Mouse (Mus musculus) megakaryocyte-erythroid progenitor cell, adult 5-6 weeks (primary cell): ENCODE measurements around the gene Znrf2. TPM values are rescaled to one million over a fixed set of nuclear protein-coding genes. Genes with fewer than 3 reads are reported as not detected.
"Not testable (repeated sequence)": the region's sequence is repeated elsewhere in the genome, so short reads cannot be mapped to it uniquely, and the experiment has no call there.

Experiments used
- ATAC-seq: replicated peaks from 2 replicates; pipeline ENCODE4 v1.8.0; 2016; ENCODE audit warnings: mild to moderate bottlenecking, inconsistent platforms; ENCODE audit not compliant: severe bottlenecking, poor library complexity, low FRiP score, low TSS enrichment
- total RNA-seq, 2 experiments: library from RNA; stranded (forward) in 1 of 2; stranded (reverse) in 1 of 2; fragments of 200-1000, 215-1000 nt in 1 of 2; fragments of >200 nt in 1 of 2; fragmentation: Nextera tagmentation in 1 of 2; gene quantifications; 2 replicates each; pipeline ENCODE4 v1.2.3; 2014 to 2017

Gene Znrf2
- total RNA-seq, 2 experiments from 2014 or later: 16.1 to 27.2 TPM

DNA sequence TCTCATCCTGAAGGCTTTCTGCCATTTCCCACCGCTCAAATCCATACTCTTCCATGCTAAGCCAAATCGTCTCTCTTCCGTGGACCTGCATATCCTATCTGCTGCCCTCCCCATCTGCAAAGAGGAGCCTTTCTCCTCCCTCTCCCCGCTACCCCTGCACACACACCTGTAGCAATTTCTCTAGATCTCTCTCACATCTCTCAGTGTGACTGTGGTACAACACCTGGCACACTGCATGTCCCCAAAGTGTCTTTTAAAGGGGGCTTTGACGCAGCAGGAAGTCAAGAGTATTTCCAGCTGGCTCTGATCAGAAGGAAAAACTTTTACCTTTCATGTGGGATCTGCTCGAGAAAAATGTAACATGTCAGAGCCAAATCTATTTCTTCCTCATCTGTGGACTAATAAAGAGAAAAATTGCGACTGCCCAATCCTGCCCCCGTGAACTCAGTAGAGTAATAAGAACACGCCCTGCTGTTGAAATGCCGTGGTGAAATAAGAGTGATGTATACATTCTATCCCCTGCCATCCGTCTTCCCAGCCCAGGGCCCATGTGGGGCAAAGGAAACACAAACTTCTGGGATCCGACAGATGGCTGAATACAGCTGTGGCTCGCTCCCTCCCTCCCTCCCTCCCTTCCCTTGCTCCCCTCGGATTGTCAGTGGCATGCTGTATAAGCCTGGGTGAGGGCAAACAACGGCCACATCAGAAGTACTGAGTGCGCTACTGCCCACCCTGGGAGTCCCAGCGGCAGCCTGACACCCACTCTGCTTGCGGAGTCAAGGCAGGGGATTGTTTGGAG is 12.5 kb upstream of the Znrf2 start:
- ATAC-seq: no peak

DNA sequence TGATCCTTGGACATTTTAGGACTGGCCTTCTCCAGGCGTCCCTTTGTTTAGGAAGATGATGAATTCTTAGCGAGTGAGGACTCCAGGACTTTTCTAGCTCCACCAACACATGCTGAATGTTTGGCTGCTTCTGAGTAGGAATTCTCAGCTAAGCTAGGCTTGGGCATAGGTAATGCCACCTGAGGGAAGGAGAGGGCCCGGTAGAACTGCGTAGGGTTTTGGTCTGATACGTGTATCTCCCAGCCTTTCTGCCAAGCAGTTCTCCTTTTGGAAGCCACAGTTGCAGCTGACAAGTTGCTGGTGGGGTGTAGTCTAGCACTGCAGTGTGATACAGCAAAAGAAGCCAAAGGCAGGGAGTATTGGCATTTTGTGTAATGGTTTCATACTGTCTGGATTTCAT is 10.9 kb upstream of the Znrf2 start:
- ATAC-seq: no peak

GRCm38 (mm10) chr6:54809531-54810313 is 7.0 kb upstream of the Znrf2 start:
- ATAC-seq: peak; percentile 74

- ATAC-seq: no peak
These were observed 6.4 kb upstream of the Znrf2 start for GRCm38 (mm10) chr6:54810314-54810646.

- ATAC-seq: no peak
These were observed 5.0 kb upstream of the Znrf2 start for GRCm38 (mm10) chr6:54811546-54812250.

DNA sequence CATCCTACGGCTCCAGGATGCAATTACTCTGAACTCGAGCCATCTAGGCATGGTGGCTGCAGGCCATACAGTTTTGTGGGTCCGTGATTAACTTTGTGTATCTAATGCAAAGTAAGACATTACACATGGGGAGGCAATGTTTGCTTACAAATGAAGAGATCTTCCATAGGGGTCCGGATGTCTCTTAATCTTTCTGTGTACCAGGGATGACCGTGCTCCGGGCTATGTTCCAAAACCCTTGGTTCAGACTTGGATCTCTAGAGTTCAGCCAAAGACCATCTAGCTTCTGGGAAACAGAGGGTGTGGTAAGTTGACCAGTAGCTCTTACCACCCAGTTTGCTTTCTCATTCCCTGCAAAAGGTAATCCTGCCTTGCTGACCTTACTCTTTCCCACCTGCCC is 4.4 kb upstream of the Znrf2 start:
- no peak for ATAC-seq

DNA sequence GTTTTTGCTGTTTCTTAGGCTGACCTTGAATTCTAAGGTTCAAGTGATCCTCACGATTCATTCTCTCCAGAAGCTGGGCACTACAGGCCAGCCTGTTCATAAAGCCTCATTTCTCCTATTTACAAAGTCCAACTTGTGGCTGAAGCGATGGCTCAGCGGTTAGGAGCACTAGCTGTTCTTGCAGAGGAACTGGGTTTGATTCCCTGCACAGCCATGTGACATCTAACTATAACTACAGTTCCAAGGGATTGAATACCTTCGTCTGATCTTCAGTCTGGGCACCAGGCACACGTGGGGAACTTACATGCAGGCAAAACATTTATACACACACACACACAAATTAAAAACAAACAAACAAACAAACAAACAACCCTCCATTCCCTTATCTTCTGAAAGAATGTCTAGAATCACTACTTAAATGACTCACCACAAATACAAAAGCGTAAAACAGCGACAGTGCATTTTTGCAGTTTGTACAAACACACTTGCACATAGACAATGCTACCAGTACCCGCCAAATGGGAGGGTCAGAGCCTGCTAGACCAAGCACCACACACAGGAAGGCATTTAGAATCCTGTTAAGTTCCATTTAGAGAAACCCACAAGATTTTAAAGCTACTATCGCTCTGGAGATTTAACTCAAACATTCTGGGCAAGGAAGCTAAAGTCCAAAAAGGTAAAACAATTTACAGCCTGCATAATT is 1.1 kb upstream of the Znrf2 start:
- ATAC-seq: no peak

DNA sequence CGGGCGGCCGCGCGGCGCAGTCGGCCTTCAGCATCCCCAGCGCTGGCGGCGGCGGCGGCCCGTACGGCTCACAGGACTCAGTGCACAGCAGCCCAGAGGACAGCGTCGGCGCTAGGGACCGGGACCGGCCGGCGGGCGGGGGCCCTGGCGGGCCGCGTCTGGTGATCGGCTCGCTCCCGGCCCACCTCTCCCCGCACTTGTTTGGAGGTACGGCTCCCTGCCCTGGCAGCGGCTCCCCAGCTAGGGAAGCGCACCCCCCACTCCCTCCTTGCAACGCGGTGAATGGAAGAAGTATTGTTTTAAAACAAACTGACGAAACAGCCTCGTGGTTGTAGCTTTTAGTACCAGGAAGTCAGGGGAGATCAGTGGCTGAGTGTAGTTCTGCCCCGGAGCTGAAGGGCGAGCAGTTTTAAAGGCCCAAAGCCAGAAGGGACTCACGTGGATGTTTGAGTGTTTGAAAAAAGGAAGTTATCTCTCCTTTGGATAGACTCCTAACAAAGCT is 601 bp downstream of the Znrf2 start:
- ATAC-seq: peak; percentile 66

DNA sequence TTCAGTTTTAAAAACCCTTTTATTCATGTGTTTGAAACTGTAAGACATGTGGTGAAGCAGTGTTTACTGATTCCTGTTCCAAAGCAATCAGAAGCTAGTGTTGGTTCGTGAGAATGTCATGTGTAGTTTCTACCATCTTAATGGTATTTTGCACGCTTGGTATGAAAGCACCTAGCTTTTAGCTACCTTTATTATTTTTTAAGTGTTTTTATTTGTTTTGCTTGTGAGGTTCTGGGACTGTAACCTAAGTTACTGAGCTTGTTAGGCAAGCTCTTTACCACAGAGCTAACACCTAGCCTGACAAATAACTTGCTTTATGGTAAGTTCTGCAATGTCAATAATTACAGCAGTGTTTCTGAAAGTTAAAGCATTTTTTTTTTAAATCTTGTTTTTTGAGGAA is 1.7 kb downstream of the Znrf2 start:
- ATAC-seq: no peak

GRCm38 (mm10) chr6:54819272-54819671 is 2.6 kb downstream of the Znrf2 start:
- ATAC-seq: no peak

DNA sequence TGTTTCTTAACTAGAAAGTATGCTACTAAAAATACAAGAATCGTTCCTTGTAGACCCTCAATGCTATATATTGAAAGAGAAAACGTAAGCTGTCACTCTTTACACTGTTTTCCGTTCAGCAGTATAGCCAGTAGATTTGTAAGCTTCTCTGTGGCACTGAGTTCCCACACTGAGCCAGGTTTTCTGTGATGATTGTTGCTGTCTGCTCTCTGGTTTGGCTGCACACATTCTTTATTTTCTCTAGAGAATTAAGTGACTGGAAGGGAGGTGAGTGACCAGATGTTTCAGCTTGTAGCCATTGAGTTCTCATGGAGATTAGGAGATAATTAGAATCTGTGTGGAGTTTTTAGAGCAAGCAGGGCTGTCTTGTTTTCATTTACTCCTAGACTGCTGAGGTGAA is 3.0 kb downstream of the Znrf2 start:
- ATAC-seq: no peak

DNA sequence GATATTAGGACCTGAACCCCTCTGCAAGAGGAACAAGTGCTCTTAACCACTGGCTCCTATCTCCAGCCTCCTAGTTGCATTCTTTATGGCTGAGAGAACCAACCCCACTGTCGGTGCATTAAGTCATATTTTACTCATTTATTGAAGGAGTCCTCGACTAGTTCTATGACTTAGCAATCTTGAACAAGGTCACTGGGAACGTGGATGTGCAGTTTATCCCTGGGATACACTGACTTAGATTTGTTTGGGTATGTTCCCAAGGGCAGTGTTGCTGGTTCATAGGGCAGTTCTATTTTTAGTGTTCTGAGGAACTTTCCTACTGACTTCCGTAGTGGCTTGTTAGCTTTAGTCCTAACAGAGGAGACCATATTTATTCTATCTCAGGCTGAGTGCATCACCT is 5.6 kb downstream of the Znrf2 start:
- no peak for ATAC-seq

DNA sequence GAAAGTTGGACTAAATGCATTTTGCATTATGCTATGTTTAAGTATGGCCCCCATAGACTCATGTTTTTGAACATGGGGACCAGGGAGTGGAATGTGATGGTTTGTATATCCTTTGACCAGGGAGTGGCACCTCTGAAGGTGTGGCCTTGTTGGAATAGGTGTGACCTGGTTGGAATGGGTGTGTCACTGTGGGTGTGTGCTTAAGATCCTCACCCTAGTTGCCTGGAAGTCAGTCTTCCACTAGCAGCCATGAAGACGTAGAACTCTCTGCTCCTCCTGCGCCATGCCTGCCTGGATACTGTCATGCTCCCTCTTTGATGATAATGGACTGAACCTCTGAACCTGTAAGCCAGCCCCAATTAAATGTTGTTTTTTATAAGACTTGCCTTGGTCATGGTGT is 7.8 kb downstream of the Znrf2 start:
- ATAC-seq: not testable (repeated sequence)

GRCm38 (mm10) chr6:54827481-54827880 is 10.8 kb downstream of the Znrf2 start:
- ATAC-seq: no peak

DNA sequence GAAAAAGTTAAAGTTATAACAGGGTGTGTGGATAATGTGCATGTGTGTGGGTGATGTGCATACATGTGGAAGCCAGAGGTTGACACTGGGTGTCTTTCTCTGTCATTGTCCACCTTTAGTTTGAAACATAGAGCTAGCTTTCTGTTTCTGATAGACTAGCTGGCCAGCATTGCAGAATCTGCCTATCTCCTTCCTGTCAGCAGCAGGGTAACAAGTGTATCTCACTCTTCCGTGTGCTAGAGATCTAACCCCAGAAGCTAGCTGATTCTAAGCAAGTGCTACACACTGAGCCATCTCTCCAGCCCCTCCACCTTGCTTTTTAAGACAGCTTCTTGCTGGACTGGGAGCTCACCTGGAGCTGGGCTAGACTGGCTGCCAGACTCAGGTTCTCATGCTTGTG is 11.6 kb downstream of the Znrf2 start:
- peak; percentile 89 for ATAC-seq

DNA sequence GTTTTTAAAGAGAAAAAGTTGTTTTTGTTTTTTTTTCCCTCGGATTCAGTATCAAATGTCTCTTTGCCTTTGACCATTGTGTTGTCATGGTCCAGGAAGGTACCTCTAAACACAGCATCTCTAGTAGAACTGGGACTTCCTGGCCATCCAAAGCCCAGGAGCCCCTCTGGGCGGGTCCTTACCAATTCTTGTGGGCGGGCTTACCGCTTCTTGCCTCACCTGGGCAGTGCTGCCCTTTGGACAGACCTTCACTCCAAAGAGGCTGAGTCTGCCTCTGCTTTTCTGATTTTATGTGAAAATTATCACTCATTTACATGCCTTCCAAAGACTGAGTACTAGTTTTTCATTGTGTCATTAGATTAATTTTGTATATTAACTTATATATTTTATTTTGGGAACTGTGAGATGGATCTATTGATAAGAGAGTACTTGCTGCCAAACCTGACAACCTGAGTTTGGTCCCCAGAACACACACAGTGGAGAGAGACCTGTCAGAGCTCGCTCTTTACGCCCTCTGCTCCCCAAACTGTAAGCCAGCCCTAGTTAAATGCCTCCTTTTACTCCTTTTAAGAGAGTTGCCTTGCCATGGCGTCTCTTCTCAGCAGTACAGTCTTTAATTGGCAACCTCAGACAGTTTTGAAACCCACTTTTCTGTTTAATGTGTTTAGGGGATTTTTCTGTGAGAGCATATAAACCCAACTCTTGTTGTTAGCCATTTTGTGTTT is 13.5 kb downstream of the Znrf2 start:
- ATAC-seq: no peak

GRCm38 (mm10) chr6:54831069-54831720 is 14.5 kb downstream of the Znrf2 start:
- ATAC-seq: 0 out of 2 replicates have a peak, but pooled peaks have one; percentile 12

- no peak for ATAC-seq
These were observed 16.7 kb downstream of the Znrf2 start for GRCm38 (mm10) chr6:54833427-54833826.
